Mouse (Mus musculus): ENCODE measurements around the gene Zdhhc1. TPM values are rescaled to one million over a fixed set of nuclear protein-coding genes. Genes with fewer than 3 reads are reported as not detected.

Gene Zdhhc1
- total RNA-seq, 2 experiments from 2014 or later, result 33.2 to 45.3 TPM

DNA sequence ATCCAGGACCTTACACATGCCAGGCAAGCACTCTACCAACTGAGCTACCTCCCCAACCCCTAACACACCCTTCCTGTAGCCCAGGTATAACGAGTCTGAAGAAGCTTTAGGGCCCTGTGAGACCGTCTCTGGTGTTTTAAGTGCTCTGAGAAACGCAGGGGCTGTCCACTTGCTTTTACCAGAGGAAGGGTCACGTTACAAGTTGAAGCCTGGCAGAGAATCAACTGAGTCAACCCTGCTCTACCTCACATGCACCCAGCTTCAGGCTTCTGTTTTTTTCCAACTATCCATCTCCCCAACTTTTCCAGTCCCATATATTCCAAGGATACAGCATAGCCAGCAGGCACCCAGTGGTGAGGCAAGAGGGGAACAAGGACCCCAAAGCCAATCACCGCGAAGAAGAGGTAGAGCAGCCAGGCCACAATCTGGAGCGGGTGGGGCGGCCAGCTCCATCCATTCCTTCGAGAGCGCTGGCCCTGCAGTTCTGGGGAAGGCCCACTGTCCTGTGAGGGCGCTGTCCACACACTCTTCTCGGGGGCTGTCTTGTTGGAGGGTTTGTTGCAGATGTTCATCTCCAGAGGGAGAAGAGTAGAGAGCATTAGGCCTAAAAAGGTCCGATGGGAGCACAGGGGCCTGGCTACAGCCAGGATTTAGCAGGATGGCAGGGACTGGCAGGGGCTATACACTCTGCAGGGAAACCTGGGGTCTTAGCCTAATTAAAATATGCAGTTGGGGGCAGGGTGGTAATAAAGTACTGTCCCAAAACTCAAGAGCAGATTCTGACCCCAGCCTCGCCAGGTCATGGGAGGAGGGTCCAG lies 13.3 kb downstream of the Zdhhc1 start:
- intact Hi-C loops (cut with DNase I), result no loop called here
- DNase-seq (ENCODE audit: low spot score in 2 of 2), result no peak

DNA sequence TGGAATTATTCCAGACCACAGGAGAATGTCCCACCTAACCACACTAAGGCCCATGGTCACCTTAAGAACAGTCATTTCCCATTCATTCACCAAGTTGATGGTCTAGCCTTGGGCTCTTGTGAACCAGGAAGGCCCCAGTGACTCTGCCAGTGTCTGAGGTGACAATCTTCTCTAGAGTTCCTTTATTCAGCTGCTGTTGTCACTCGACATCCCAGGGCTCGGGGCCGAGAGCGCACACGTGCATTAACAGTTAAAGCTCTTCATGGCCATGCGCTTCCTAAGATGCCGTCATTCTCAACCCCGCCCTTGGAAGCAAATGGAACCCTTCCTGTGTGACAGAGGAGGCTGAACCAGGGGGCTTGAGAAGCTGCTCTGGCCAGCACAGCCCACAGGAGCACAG lies 14.6 kb downstream of the Zdhhc1 start:
- intact Hi-C loops (cut with DNase I), result no loop called here
- no peak for DNase-seq (ENCODE audit: low spot score in 2 of 2)

DNA sequence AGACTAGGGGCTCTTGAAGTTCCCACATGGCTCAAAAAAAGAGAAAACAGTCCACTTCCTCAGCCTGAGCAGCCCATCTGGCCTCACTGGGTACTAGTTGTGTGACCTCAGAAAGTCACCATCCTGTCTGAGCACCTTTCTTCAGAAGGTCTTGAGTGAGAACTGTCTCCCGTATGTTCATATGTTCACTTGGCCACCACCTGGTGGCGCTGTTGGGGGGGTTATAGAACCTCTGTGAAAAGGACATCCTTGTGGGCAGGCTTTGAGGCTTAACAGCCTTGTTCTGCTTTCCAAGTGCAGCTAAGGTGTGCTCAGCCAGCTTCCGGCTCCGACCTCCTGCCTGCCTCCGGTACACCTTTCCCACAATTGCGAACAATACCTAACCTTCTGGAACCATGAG lies 15.2 kb downstream of the Zdhhc1 start:
- intact Hi-C loops (cut with DNase I), result no loop called here
- no peak for DNase-seq (ENCODE audit: low spot score in 2 of 2)

- DNase-seq (ENCODE audit: low spot score in 2 of 2), result no peak
- intact Hi-C loops (cut with DNase I), result no loop called here
Observed at GRCm38 (mm10) chr8:105481013-105481412, 15.7 kb downstream of the Zdhhc1 start.

- intact Hi-C loops (cut with DNase I), result no loop called here
Observed at GRCm38 (mm10) chr8:105477792-105478191, 18.9 kb downstream of the Zdhhc1 start.

DNA sequence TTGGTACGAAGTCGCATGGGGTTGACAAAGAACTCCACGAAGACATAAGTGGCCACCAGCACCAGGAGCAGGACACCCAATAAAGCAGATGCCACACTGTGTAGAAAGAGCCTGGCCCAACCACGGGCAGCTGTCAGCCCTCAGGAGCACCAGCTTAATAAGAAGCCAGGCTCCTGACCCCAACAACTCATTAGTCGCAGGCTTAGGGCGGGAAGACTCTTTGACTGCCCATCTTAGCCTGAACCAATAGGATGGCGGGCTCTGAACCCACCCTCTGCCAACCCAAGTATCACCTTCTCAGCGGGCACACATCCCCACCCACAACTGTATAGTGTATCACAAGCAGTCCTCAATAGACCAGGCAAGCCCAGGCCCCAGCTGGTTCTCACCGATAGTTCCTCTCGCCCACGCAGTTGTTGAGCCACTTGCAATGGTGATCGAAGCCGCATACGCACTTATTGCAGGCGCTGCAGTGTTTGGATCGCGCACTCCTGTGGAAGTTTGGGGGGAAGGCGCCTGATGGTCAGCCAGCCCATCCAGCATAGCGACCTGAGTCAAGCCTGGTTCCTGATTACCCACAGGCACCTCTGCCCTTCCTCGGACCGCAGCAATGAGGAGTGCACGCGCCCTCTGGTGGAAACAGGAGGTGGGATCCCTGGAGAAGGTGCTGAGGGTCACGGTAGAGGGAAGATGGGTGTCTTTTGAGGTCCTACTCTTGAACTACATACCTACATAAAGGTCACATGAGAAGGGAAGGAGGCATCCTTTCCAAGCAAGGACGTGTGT lies 19.9 kb downstream of the Zdhhc1 start:
- no peak for DNase-seq (ENCODE audit: low spot score in 2 of 2)
- intact Hi-C loops (cut with DNase I), result no loop called here

More at GRCm38 (mm10) chr8:105477792-105478191, 18.9 kb downstream of the Zdhhc1 start:
- DNase-seq (ENCODE audit: low spot score in 2 of 2), result no peak

GRCm38 (mm10) chr8:105476161-105476560 lies 20.5 kb downstream of the Zdhhc1 start:
- intact Hi-C loops (cut with DNase I), result no loop called here
- DNase-seq (ENCODE audit: low spot score in 2 of 2), result no peak

DNA sequence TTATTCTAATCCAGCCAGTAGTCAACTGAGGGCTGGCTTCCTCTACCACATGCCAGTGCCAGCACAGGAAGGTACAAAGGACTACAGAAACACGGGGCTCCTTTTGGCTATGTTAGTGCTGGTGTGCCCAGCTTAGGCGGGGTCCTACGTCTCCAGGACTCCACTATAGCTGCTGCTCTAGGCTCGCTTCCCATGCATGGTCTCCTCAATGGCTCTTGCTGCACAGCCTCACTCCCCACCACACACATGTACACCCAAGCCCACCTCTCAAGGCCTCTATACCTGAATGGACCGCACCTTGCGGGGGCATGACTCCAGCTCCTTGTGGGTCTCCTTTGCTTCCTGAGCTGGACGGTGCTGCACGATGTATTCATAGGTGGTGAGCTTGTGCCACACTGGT lies 21.0 kb downstream of the Zdhhc1 start:
- DNase-seq (ENCODE audit: low spot score in 2 of 2), result no peak
- intact Hi-C loops (cut with DNase I), result no loop called here

DNA sequence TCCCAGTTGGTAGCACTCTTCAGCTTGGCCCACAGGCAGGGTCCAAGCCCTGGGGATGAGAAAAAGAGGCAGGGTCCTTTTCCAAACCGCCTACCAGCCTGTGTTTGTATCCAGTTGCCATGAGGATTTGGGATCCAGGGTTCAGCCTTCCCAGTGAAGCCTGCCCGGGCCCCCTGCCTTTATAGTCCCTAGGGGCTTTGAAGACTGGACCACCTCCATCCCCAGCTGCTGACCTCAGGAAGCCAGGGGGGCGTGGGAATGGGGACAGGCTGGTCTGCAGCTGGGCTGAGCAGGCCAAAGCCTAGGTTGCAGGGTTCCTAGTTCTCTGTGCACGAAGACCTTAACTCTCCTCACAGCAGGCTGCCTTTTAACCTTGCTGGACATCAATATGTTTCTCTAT lies 21.4 kb downstream of the Zdhhc1 start:
- no peak for DNase-seq (ENCODE audit: low spot score in 2 of 2)
- intact Hi-C loops (cut with DNase I), result no loop called here

GRCm38 (mm10) chr8:105474680-105475079 lies 22.0 kb downstream of the Zdhhc1 start:
- DNase-seq (ENCODE audit: low spot score in 2 of 2), result no peak
- intact Hi-C loops (cut with DNase I), result loop anchor here (5.0 kb wide), 1 partner anchor 112 kb away; no protein-coding TSS in a partner anchor

- no peak for DNase-seq (ENCODE audit: low spot score in 2 of 2)
- intact Hi-C loops (cut with DNase I), result loop anchor here (5.0 kb wide), 1 partner anchor 112 kb away; no protein-coding TSS in a partner anchor
Observed at GRCm38 (mm10) chr8:105473816-105474606, 22.7 kb downstream of the Zdhhc1 start.

DNA sequence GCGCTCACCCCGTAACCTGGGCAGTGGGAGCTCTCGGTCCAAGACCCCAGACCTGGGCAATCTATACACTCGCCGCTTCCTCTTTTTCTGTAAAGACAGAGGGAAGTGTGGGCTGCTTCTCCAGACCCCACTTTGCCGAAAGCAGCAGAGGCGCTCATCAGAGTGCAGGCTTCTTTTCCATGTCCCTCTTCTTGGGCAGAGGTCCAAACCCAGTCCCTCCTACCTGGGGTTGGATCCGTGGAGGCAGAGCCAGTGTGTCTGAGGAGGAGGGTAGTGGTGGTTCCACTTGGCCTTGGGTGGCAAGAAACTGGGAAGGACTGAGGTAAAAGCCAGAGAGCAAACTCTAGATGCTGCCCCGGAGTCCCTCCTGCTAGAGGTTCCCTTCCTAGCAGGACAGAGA lies 23.7 kb downstream of the Zdhhc1 start:
- intact Hi-C loops (cut with DNase I), result loop anchor here (5.0 kb wide), 1 partner anchor 111 kb away; no protein-coding TSS in a partner anchor
- DNase-seq (ENCODE audit: low spot score in 2 of 2), result no peak

- intact Hi-C loops (cut with DNase I), result loop anchor here (5.0 kb wide), 1 partner anchor 110 kb away; no protein-coding TSS in a partner anchor
- DNase-seq (ENCODE audit: low spot score in 2 of 2), result no peak
Observed at GRCm38 (mm10) chr8:105472414-105472932, 24.2 kb downstream of the Zdhhc1 start.

- DNase-seq (ENCODE audit: low spot score in 2 of 2), result peak; percentile 76 to 83
- intact Hi-C loops (cut with DNase I), result loop anchor here (5.0 kb wide), 1 partner anchor 109 kb away; no protein-coding TSS in a partner anchor
Observed at GRCm38 (mm10) chr8:105471314-105472015, 25.2 kb downstream of the Zdhhc1 start, which contains the start of gene Tppp3. TSS of gene Tppp3 (minus strand) at chr8:105471526.

- intact Hi-C loops (cut with DNase I), result loop anchor here (5.0 kb wide), 1 partner anchor 108 kb away; no protein-coding TSS in a partner anchor
- no peak for DNase-seq (ENCODE audit: low spot score in 2 of 2)
Observed at GRCm38 (mm10) chr8:105470681-105471313, 25.9 kb downstream of the Zdhhc1 start.

DNA sequence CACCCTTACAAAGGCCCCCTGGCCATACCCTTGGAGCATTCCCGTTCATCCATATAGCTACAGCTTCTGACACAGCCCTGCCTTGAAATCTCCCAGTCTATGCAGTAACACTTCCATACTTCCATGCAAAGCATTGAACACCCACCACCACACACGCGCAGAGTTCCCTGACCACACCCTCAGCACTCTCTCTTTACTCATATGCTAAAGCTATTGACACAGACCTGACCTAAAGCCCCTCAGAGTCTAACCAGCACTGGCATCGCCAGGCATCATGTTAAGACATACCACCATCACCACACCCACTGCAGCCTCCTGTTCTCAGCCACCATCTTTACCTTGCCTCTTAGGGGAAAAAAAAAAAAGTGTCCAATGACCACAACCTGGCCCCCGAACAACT lies 26.4 kb downstream of the Zdhhc1 start:
- intact Hi-C loops (cut with DNase I), result loop anchor here (5.0 kb wide), 1 partner anchor 108 kb away; no protein-coding TSS in a partner anchor
- no peak for DNase-seq (ENCODE audit: low spot score in 2 of 2)

DNA sequence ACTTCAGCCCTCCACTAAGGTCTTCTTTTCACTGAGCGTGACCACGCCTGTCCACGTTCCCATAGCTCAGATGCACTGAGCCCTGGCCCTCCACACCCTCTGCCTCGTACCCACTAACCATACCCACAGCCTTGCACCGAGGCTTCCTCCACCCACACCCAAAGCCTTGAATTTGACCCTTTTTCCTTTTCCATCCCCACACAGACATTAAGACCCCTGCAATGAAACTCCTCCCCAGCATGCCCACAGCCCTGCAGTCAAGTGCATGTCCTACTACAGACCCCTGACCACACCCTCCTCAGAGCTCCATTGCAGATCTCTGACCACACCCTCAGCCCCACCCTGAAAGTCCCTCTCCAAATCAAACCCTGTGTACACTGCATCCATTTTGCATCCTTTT lies 26.9 kb downstream of the Zdhhc1 start:
- intact Hi-C loops (cut with DNase I), result loop anchor here (5.0 kb wide), 1 partner anchor 108 kb away; no protein-coding TSS in a partner anchor
- DNase-seq (ENCODE audit: low spot score in 2 of 2), result no peak

- no peak for DNase-seq (ENCODE audit: low spot score in 2 of 2)
- intact Hi-C loops (cut with DNase I), result no loop called here
Observed at GRCm38 (mm10) chr8:105469041-105469695, 27.5 kb downstream of the Zdhhc1 start.

All from left cerebral cortex, postnatal 36 days (tissue).